Mouse (Mus musculus) thymus, postnatal 0 days (tissue): ENCODE results near the gene Bcl2l10. TPM values are rescaled to one million over a fixed set of nuclear protein-coding genes. Genes with fewer than 3 reads are reported as not detected.

ENCODE experiments used
- DNase-seq: peaks from one replicate; pipeline ENCODE4 v3.0.0-alpha.2; 2015; ENCODE audit warnings: low spot score
- polyA plus RNA-seq: library from polyadenylated mRNA; unstranded; fragments of >200 nt; fragmentation: Nextera tagmentation; extraction: Ambion mirVana; gene quantifications from 2 replicates; pipeline ENCODE4 v1.2.1, GENCODE M21; 2015

Bcl2l10 gene
- polyA plus RNA-seq, 1 experiment from 2014 or later, result not detected

GRCm38 (mm10) chr9:75399069-75399468 lies 51.5 kb downstream of the Bcl2l10 start:
- DNase-seq, result no peak

- DNase-seq, result no peak
Observed at GRCm38 (mm10) chr9:75400639-75401038, 53.1 kb downstream of the Bcl2l10 start.

Other genes with a start within 250 kb of the Bcl2l10 start
- gene Myo5c, start 115.7 kb upstream of the Bcl2l10 start, polyA plus RNA-seq, result 0.44 and 0.98 TPM in 2 replicates
- gene Gnb5, start 41.5 kb upstream of the Bcl2l10 start, polyA plus RNA-seq, result 4.4 and 4.5 TPM in 2 replicates
- 47.4 and 51.9 TPM in 2 replicates for gene Mapk6, start 62.2 kb downstream of the Bcl2l10 start, polyA plus RNA-seq
- gene Leo1, start 93.8 kb downstream of the Bcl2l10 start, polyA plus RNA-seq, result 41.7 and 44.5 TPM in 2 replicates
- 101 and 105 TPM in 2 replicates for gene Tmod3, start 211.9 kb downstream of the Bcl2l10 start, polyA plus RNA-seq